Mouse (Mus musculus) left cerebral cortex, postnatal 14 days (tissue): Measurements from ENCODE around the gene Olfr1507. TPM values are rescaled to one million over a fixed set of nuclear protein-coding genes. Genes with fewer than 3 reads are reported as not detected.

Experiments used
- DNase-seq, 2 experiments: peaks; one replicate each; pipeline ENCODE4 v3.0.0; 2021 to 2022; ENCODE audit warnings: low spot score in 2 of 2, mixed read lengths in 1 of 2
- intact Hi-C: fragments of 180-260 bp; cut with DNase I; formaldehyde crosslinking; loops from one replicate; pipeline ENCODE4 v1.15.1; 2025
- long read RNA-seq, 2 experiments: library from polyadenylated mRNA; stranded (forward); transcript quantifications; one replicate each; pipeline ENCODE4 v2.0.0; 2021
- total RNA-seq, 2 experiments: library from RNA; stranded (reverse); gene quantifications; 2 replicates each; pipeline ENCODE4 v1.2.3; 2021

Gene Olfr1507
- not detected for total RNA-seq
- long read RNA-seq, experiment 1 = 0 reads
- long read RNA-seq, experiment 2 = 0 reads

DNA sequence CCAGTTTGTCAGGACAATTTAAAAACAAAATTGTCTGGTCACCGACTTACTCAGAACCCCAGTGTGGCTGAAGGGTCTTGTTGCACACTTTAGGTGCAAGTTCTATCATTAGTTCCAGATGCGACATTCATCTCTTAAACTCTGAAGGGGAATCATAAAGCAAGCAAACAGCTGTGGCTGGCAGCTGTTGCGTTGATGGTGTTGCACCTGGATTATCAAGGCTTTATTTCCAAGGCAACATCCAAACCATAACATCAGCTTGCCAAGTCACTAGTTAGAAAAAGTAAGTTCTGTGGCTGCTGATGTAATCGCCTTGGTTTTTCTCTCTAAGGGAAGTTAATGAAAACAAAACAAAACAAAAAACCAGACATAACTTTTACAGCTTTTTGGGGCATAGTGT is at the start of gene Olfr1507:
Gene Olfr1507, minus strand, starts transcription at position 234 of the 400 bp plus-strand sequence.
- DNase-seq = no peak
- intact Hi-C loops = no loop called here

DNA sequence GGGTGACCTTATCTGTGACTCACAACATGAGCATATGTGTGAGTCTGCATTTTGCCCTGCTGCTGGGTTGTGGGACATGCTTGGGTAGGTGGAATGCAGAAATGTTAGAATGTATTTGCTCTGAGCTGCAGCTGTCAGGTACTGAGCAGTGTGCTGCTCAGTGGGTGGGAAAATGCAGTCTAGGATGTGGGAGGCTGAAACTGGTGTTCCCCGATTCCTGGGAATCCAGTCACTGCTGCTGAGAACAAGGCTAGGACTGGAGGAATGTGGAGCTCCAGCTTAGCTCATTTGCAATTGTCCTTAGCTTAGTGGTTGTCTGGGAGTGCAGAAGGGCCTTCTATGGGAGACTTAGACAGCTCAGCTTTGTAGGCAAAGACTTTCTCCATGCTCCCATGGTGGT is 37.8 kb upstream of the Olfr1507 start:
- intact Hi-C loops = no loop called here
- no peak for DNase-seq

DNA sequence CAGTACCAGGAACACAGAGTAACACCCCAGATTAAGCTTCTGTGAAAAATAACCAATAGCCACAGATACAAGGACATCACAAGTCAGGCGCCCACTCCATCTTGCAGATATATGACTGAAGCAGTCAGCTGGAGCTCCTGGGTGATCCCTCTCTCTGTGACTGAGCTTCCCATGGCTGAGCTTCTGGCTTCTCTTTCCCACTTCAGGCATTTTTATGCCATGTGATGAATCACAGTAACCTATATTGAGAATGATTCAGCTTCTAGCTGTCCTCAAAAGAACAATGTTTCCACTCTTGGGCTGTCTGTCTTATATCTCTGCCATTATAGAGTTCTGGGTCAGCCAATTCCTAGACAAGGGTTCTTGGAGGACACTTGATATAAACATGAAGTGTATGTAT is 29.4 kb upstream of the Olfr1507 start:
- intact Hi-C loops = no loop called here
- no peak for DNase-seq

GRCm38 (mm10) chr14:52467395-52467794 is 28.2 kb downstream of the Olfr1507 start, which contains the start of gene Olfr1508:
Gene Olfr1508, minus strand, starts transcription at chr14:52467495.
- intact Hi-C loops = no loop called here
- no peak for DNase-seq

DNA sequence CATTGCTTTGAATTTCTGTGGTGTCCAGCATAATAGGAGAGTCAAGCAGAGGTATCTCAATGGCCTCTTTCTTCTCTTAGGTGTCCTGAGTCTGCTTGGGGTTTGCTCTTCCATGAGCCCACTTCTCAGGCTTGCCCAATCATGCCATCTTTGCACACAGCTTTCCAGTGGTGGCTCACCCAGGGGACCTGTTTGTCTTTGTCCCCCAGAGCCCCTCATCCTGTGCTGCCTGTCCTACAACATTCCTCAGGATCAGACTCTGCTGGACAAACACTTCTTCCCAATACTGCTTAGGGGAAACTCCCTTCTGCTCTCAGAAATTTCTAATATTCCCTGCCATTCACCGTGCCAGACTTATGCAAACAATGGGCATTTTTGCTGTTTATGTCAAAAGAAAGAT is 29.8 kb downstream of the Olfr1507 start:
- no peak for DNase-seq
- intact Hi-C loops = no loop called here

DNA sequence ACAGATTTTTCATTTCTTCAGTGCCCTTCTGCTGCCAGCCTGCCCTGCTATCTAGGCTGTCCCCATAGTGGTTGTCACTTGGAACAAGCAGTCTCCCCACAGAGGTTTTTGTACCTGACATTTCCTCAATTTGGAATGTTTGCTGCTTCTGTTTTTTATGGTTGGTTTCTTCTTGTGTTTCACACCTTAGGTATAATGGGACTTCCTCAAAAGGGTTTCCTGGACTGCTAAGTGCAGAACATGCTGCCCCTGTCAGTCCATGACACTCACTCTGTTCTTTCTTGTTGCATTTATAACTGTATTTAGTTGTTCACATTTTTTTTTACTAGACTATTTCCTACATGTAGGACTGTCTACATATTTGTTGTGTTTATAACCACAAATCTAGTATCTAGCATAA is 33.6 kb downstream of the Olfr1507 start:
- no peak for DNase-seq
- intact Hi-C loops = no loop called here

- no peak for DNase-seq
- intact Hi-C loops = no loop called here
Measured at GRCm38 (mm10) chr14:52451138-52451537, 44.4 kb downstream of the Olfr1507 start.

DNA sequence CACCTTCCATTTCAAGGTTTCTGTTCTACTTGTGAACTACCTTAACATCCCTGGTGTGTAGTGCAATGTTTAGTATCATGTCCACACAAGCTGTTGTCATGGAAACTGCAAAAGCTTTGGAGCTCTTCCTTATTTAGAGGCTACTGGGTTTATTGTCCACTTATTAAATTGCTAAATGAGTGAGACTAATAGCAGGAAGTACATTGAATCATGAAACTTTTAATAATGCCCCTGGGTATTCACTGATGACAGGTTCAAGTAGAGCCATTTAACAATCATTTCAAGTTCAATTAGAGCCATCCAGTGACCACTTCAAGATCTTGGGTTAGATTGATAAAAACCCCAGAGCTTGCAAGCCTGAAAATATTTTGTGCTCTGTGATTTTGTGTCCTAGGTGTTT is 52.9 kb downstream of the Olfr1507 start, which contains the start of gene Olfr1509:
Gene Olfr1509, plus strand, starts transcription at position 301 of the 400 bp plus-strand sequence.
- intact Hi-C loops = no loop called here
- DNase-seq = no peak

Other genes with a start within 250 kb of the Olfr1507 start
- 100 to 1,000 TPM; 107 to 111 TPM for gene Chd8, start 238.0 kb downstream of the Olfr1507 start, total RNA-seq
- gene Tox4, start 216.6 kb downstream of the Olfr1507 start, total RNA-seq = 10 to 100 TPM; 61.4 to 62.6 TPM
- gene Rab2b, start 216.2 kb downstream of the Olfr1507 start, total RNA-seq = 10 to 100 TPM; 34.7 to 35.3 TPM
- gene Mettl3, start 190.6 kb downstream of the Olfr1507 start, total RNA-seq = 10 to 100 TPM; 35.2 to 35.3 TPM
- gene Sall2, start 167.0 kb downstream of the Olfr1507 start, total RNA-seq = 10 to 100 TPM; 32.7 to 37.1 TPM
- gene Olfr1513, start 139.3 kb downstream of the Olfr1507 start, total RNA-seq = not detected
- not detected for gene Olfr1512, start 116.6 kb downstream of the Olfr1507 start, total RNA-seq
- gene Olfr1511, start 98.4 kb downstream of the Olfr1507 start, total RNA-seq = not detected
- gene Olfr1510, start 81.4 kb downstream of the Olfr1507 start, total RNA-seq = not detected
- not detected for gene Olfr1509, start 52.8 kb downstream of the Olfr1507 start, total RNA-seq
- gene Olfr1508, start 28.3 kb downstream of the Olfr1507 start, total RNA-seq = not detected